Comparison of ENCODE assay signal across 9 mouse cellular contexts in the genomic region with DNA sequence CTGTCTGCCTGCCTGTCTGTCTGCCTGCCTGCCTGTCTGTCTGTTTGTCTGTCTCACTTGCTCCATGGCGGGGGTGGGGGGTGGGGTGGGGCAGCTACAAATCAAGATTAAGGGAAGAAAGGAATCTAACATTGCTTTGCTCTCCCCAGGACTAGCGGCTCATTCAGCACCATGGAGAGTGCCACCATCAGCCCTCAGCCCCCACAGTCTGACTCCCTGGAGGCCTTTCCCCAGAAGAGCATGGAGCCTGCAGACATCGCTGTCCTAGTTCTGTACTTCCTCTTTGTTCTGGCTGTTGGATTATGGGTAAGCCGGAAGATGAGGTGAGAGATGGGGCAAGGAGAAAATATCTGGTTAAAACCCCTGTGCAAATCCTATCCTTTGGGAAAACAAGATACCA. TPM values are rescaled to one million over a fixed set of nuclear protein-coding genes. Genes with fewer than 3 reads are reported as not detected.
DNase-seq lines count a peak whose midpoint lies in the region; ATAC-seq and TF ChIP-seq lines count a peak whose summit lies in the region.
"Had no signal": no experiment of that assay in that cellular context is flagged by ENCODE, and none has a peak within 500 bp of the region (broad histone marks: within the 10 kb centered on the region; RNA-seq: fewer than 3 reads in every experiment).

No protein-coding gene starts in this region.

- no peak for TF ChIP-seq POLR2A in heart, adult 2 months (IDR thresholded peaks at IDR 0.05; ENCODE audit: insufficient read depth, low read depth, low read length)

- H3K4me1 ChIP-seq in heart, postnatal 0 days (ENCODE audit: control insufficient read depth, insufficient read depth), result no peaks in the 10 kb centered on the region
- no peaks in the 10 kb centered on the region for H3K4me1 ChIP-seq in heart, adult 2 months (ENCODE audit: control insufficient read depth, insufficient read depth, low read length)
- no peaks in the 10 kb centered on the region for H3K4me1 ChIP-seq in embryonic facial prominence, embryonic 10.5 days
- peaks cover 8% of the 10 kb centered on the region for H3K4me1 ChIP-seq in hindbrain, embryonic 13.5 days (replicated peaks)

- no peaks in the 10 kb centered on the region for H3K79me2 ChIP-seq in heart, adult 2 months (replicated peaks; ENCODE audit: control insufficient read depth, insufficient read depth, low read length)

- no peaks in the 10 kb centered on the region for H3K27me3 ChIP-seq in heart, postnatal 0 days (ENCODE audit: control insufficient read depth, insufficient read depth, low read length)
- H3K27me3 ChIP-seq in heart, adult 2 months (ENCODE audit: control insufficient read depth, insufficient read depth, low read length), result no peaks in the 10 kb centered on the region; the same call in 1 of the 2 replicates
- H3K27me3 ChIP-seq in embryonic facial prominence, embryonic 10.5 days (replicated peaks; ENCODE audit: low read depth, poor library complexity, severe bottlenecking), result no peaks in the 10 kb centered on the region
- no peaks in the 10 kb centered on the region for H3K27me3 ChIP-seq in hindbrain, embryonic 13.5 days

- intact Hi-C loops in heart, adult 2 months (cut with DNase I), result no loop called here

- TF ChIP-seq EP300 in heart, postnatal 0 days (IDR thresholded peaks at IDR 0.05; ENCODE audit: low read depth), result no peak
- TF ChIP-seq EP300 in heart, adult 2 months (IDR thresholded peaks at IDR 0.05; ENCODE audit: insufficient read depth, low read depth, low read length), result no peak

- 14% methylated on average over 4 of the region's 4 CpGs for WGBS in heart, postnatal 0 days
- WGBS in heart, adult 2 months, result 17% methylated on average over 4 of the region's 4 CpGs
- 29% methylated on average over 4 of the region's 4 CpGs for WGBS in embryonic facial prominence, embryonic 10.5 days
- 35% methylated on average over 4 of the region's 4 CpGs for WGBS in hindbrain, embryonic 13.5 days

- H3K9ac ChIP-seq in heart, postnatal 0 days (replicated peaks; ENCODE audit: low read depth, low read length), result no peak overlapping the region
- no peak overlapping the region for H3K9ac ChIP-seq in heart, adult 2 months (ENCODE audit: low read depth, low read length)
- H3K9ac ChIP-seq in hindbrain, embryonic 13.5 days, result no peak overlapping the region

- no peaks in the 10 kb centered on the region for H3K36me3 ChIP-seq in heart, postnatal 0 days (replicated peaks; ENCODE audit: control insufficient read depth, insufficient read depth, low read length)
- H3K36me3 ChIP-seq in heart, adult 2 months (ENCODE audit: control insufficient read depth, insufficient read depth, low read length), result no peaks in the 10 kb centered on the region
- no peaks in the 10 kb centered on the region for H3K36me3 ChIP-seq in embryonic facial prominence, embryonic 10.5 days (replicated peaks)
- H3K36me3 ChIP-seq in hindbrain, embryonic 13.5 days, result no peaks in the 10 kb centered on the region

- no peak overlapping the region for H3K4me2 ChIP-seq in heart, postnatal 0 days (ENCODE audit: low read depth, low read length)
- no peak overlapping the region for H3K4me2 ChIP-seq in hindbrain, embryonic 13.5 days

- peak; percentile 17 for DNase-seq in heart, postnatal 0 days (ENCODE audit: low spot score)
- no peak for DNase-seq in heart, adult 2 months
- DNase-seq in testis, postnatal 10 days (ENCODE audit: low spot score), result peak; percentile 79
- no peak for DNase-seq in testis, postnatal 14 days (ENCODE audit: low spot score)
- peak; percentile 67 for DNase-seq in embryonic facial prominence, embryonic 10.5 days (ENCODE audit: low spot score)
- peak; percentile 21 for DNase-seq in thymus, postnatal 14 days
- DNase-seq in gastrocnemius, postnatal 25 days, result no peak

- no peak for ATAC-seq in heart, postnatal 0 days (ENCODE audit: insufficient read depth, low read depth)
- ATAC-seq in hindbrain, embryonic 13.5 days (ENCODE audit: low FRiP score), result no peak
- ATAC-seq: intestine, postnatal 0 days had no signal

- TF ChIP-seq CTCF in heart, postnatal 0 days (IDR thresholded peaks at IDR 0.05; ENCODE audit: low read depth), result no peak
- no peak for TF ChIP-seq CTCF in heart, adult 2 months (IDR thresholded peaks at IDR 0.05)

- H3K27ac ChIP-seq in heart, postnatal 0 days (ENCODE audit: low read depth), result no peak overlapping the region
- H3K27ac ChIP-seq in heart, adult 2 months, result no peak overlapping the region
- no peak overlapping the region for H3K27ac ChIP-seq in embryonic facial prominence, embryonic 10.5 days (replicated peaks)
- no peak overlapping the region for H3K27ac ChIP-seq in hindbrain, embryonic 13.5 days

- H3K9me3 ChIP-seq in heart, postnatal 0 days (replicated peaks; ENCODE audit: control insufficient read depth, low read length), result no peaks in the 10 kb centered on the region
- no peaks in the 10 kb centered on the region for H3K9me3 ChIP-seq in embryonic facial prominence, embryonic 10.5 days
- no peaks in the 10 kb centered on the region for H3K9me3 ChIP-seq in hindbrain, embryonic 13.5 days

- no peak overlapping the region for H3K4me3 ChIP-seq in heart, postnatal 0 days (ENCODE audit: low read depth, low read length)
- no peak overlapping the region for H3K4me3 ChIP-seq in heart, adult 2 months
- no peak overlapping the region for H3K4me3 ChIP-seq in embryonic facial prominence, embryonic 10.5 days
- H3K4me3 ChIP-seq in hindbrain, embryonic 13.5 days, result no peak overlapping the region

RNA-seq across cellular contexts. Expression of a gene that starts 20.9 kb away (rescaled TPM):
- total RNA-seq in heart, postnatal 0 days (2014; rRNA removed; ENCODE audit: low replicate concordance), result not detected in 2 replicates
- polyA plus RNA-seq in heart, postnatal 0 days (2015; fragmentation: Nextera tagmentation; extraction: Ambion mirVana), result 0.10 TPM in 2 replicates
- not detected for total RNA-seq in heart, adult 2 months (2021)
- 0.10 TPM in 1 of 2 replicates, not detected in the other for polyA plus RNA-seq in heart, adult 2 months (2012; rRNA removed)
- 0.30 TPM in 1 of 2 replicates, not detected in the other for polyA plus RNA-seq in embryonic facial prominence, embryonic 10.5 days (2016; fragmentation: Nextera tagmentation; extraction: Ambion mirVana)
- total RNA-seq in gastrocnemius, postnatal 25 days (2021), result not detected
- 0.18 and 0.70 TPM in 2 replicates for polyA plus RNA-seq in hindbrain, embryonic 13.5 days (2015; fragmentation: Nextera tagmentation; extraction: Ambion mirVana)

Comparison
In these comparisons a context has a peak if more than half of its experiments do, and no peak if none do; other contexts are left out.
1. DNase-seq: peak in heart, postnatal 0 days (single experiment), testis, postnatal 10 days (single experiment), embryonic facial prominence, embryonic 10.5 days (single experiment) and thymus, postnatal 14 days (single experiment); none in heart, adult 2 months (0 of 2), testis, postnatal 14 days (single experiment) and gastrocnemius, postnatal 25 days (single experiment).